Mouse (Mus musculus) midbrain, embryonic 11.5 days (tissue): ENCODE data around the gene Tekt3. TPM values are rescaled to one million over a fixed set of nuclear protein-coding genes. Genes with fewer than 3 reads are reported as not detected.

Source experiments
- ATAC-seq: fragments of 200-750 bp; cut with Nextera tagmentation; 2 replicates; pipeline ENCODE4 v1.8.0; 2017; ENCODE audit warnings: moderate TSS enrichment, moderate library complexity; ENCODE audit not compliant: low FRiP score
- DNase-seq: peaks from one replicate; pipeline ENCODE4 v3.0.0; 2015; ENCODE audit warnings: low spot score; ENCODE audit errors: missing footprints
- H3K27ac ChIP-seq: fragments of 300-500 bp; sonication (generic); 2 replicates; pipeline ENCODE4 v1.5.1; 2014; ENCODE audit warnings: low read depth, low read length
- H3K27me3 ChIP-seq: fragments of 300-500 bp; sonication (generic); 2 replicates; pipeline ENCODE4 v1.6.1; 2014; ENCODE audit warnings: mild to moderate bottlenecking, low read length, moderate library complexity, mixed read lengths; ENCODE audit not compliant: control insufficient read depth, insufficient read depth
- H3K36me3 ChIP-seq: fragments of 300-500 bp; sonication (generic); 2 replicates; pipeline ENCODE4 v1.6.1; 2014; ENCODE audit warnings: mild to moderate bottlenecking, low read length, moderate library complexity, mixed read lengths; ENCODE audit not compliant: control insufficient read depth, insufficient read depth
- H3K4me1 ChIP-seq: fragments of 300-500 bp; sonication (generic); 2 replicates; pipeline ENCODE4 v1.6.1; 2014; ENCODE audit warnings: low read length; ENCODE audit not compliant: control insufficient read depth, insufficient read depth
- H3K4me2 ChIP-seq: fragments of 300-500 bp; sonication (generic); 2 replicates; pipeline ENCODE4 v1.6.1; 2014; ENCODE audit warnings: mild to moderate bottlenecking, moderate library complexity
- H3K4me3 ChIP-seq: fragments of 300-500 bp; sonication (generic); 2 replicates; pipeline ENCODE4 v1.5.1; 2014; ENCODE audit warnings: low read depth, low read length
- H3K9ac ChIP-seq: fragments of 300-500 bp; sonication (generic); 2 replicates; pipeline ENCODE4 v1.6.1; 2014; ENCODE audit warnings: low read length
- H3K9me3 ChIP-seq: fragments of 300-500 bp; sonication (generic); 2 replicates; pipeline ENCODE4 v1.6.1; 2016; ENCODE audit warnings: low read length; ENCODE audit not compliant: control insufficient read depth
- WGBS: fragments of 180-500 bp; shearing (Covaris S2); extraction: QIAGEN DNeasy Blood & Tissue Kit; methylation state at CpG from one replicate; pipeline ENCODE4 v1.1.7; 2014; 5-methylcytosine and 5-hydroxymethylcytosine counted together
- polyA plus RNA-seq: library from polyadenylated mRNA; unstranded; fragments of >200 nt; fragmentation: Nextera tagmentation; extraction: Ambion mirVana; gene quantifications from 2 replicates; pipeline ENCODE4 v1.2.1, GENCODE M21; 2014

Gene Tekt3
- polyA plus RNA-seq, 1 experiment from 2014 or later: not detected

GRCm38 (mm10) chr11:63051996-63052395 lies 9.5 kb upstream of the Tekt3 start:
- no peaks in the 10 kb centered on the region for H3K9me3 ChIP-seq
- H3K4me3 ChIP-seq: no peak overlapping the region
- H3K4me1 ChIP-seq: no peaks in the 10 kb centered on the region
- no peaks in the 10 kb centered on the region for H3K36me3 ChIP-seq
- H3K27ac ChIP-seq: no peak overlapping the region
- ATAC-seq (no peak), DNase-seq (no peak)
- no peak overlapping the region for H3K4me2 ChIP-seq
- no peak overlapping the region for H3K9ac ChIP-seq
- 97% methylated on average over 10 of the region's 10 CpGs for WGBS
- H3K27me3 ChIP-seq: no peaks in the 10 kb centered on the region

DNA sequence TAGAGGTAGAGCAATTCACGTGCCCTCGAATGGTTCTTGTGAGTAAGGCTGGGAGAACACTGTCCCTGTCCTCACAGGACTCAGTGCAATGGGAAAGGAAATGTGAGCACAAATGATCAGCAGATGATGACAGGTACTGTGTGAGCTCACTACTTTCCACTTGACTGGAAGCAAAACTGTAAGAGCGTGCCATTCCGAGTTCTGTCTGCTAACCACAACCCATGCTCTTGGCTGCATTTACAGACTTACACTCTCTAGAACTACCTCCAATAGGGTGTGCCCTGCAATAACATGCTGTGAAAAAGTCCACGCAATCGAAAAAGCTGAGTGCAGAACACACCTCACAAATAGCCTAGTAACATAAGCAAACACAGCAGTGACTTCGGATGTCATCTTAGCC lies 5.9 kb upstream of the Tekt3 start:
- no peak overlapping the region for H3K27ac ChIP-seq
- H3K9me3 ChIP-seq: no peaks in the 10 kb centered on the region
- no peaks in the 10 kb centered on the region for H3K36me3 ChIP-seq
- H3K4me3 ChIP-seq: no peak overlapping the region
- 92% methylated on average over 7 of the region's 7 CpGs for WGBS
- H3K4me2 ChIP-seq: no peak overlapping the region
- no peak for ATAC-seq
- H3K27me3 ChIP-seq: no peaks in the 10 kb centered on the region
- H3K9ac ChIP-seq: no peak overlapping the region
- DNase-seq: no peak
- H3K4me1 ChIP-seq: no peaks in the 10 kb centered on the region

- DNase-seq: no peak
Observed at GRCm38 (mm10) chr11:63058375-63058952, 3.0 kb upstream of the Tekt3 start.

DNA sequence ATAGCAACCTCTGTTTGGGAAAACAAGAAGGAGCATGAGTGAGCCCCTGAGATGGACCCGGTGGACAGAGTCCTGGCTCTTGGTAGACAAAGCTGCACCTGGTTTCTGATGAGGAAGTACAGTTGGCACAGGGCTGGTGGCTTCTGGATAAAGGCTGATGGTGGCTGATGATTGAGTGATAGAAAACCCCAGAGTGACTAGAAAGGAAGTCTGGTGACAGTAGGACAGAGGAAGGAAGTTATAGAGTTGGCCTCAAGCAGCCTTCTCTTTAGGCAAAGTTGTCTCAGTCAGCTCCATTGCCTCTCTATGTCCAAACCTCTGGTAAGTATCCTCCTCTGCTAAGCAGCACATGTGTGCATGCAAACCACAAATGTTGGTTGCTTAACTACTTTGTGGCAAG lies 1.5 kb upstream of the Tekt3 start:
- H3K9ac ChIP-seq: no peak overlapping the region
- DNase-seq (no peak), ATAC-seq (no peak)
- WGBS: 76% methylated on average over 1 of the region's 1 CpGs
- H3K4me3 ChIP-seq: no peak overlapping the region
- H3K9me3 ChIP-seq: no peaks in the 10 kb centered on the region
- H3K4me1 ChIP-seq: peaks cover 2% of the 10 kb centered on the region; the same call in 1 of the 2 replicates
- H3K4me2 ChIP-seq: no peak overlapping the region
- no peak overlapping the region for H3K27ac ChIP-seq
- no peaks in the 10 kb centered on the region for H3K36me3 ChIP-seq
- no peaks in the 10 kb centered on the region for H3K27me3 ChIP-seq

More at GRCm38 (mm10) chr11:63058375-63058952, 3.0 kb upstream of the Tekt3 start:
- Histone ChIP-seq H3K4me3 (no peak overlapping the region), H3K4me2 (no peak overlapping the region), H3K36me3 (no peaks in the 10 kb centered on the region), H3K9ac (no peak overlapping the region), H3K27ac (no peak overlapping the region), H3K4me1 (peaks cover 2% of the 10 kb centered on the region; the same call in 1 of the 2 replicates), H3K27me3 (no peaks in the 10 kb centered on the region), H3K9me3 (no peaks in the 10 kb centered on the region)
- 76% methylated on average over 5 of the region's 5 CpGs for WGBS
- no peak for ATAC-seq

DNA sequence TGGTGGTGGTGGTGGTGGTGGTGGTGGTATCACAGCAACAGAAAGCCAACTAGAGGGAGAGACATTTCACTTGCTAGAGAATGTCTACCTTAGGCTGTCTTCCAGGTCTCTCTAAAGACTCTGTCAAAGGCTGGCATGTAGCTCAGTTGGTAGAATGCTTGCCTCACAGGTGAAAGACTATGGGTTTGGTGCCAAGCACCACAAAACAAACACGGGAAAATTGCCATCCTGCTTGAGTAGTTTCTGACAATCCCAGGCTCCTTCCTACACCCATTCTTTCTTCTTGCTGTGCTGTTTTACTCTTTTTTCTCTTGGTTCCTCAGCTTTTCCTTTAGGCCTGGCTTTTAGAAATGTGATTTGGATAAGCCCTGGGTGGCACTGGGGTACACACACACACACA lies 5.1 kb downstream of the Tekt3 start:
- Histone ChIP-seq H3K4me3 (no peak overlapping the region), H3K4me2 (no peak overlapping the region), H3K36me3 (no peaks in the 10 kb centered on the region), H3K27ac (no peak overlapping the region), H3K9ac (no peak overlapping the region), H3K9me3 (no peaks in the 10 kb centered on the region), H3K27me3 (no peaks in the 10 kb centered on the region), H3K4me1 (peaks cover 1% of the 10 kb centered on the region; the same call in 1 of the 2 replicates)
- DNase-seq: no peak
- 88% methylated on average over 1 of the region's 1 CpGs for WGBS
- no peak for ATAC-seq

DNA sequence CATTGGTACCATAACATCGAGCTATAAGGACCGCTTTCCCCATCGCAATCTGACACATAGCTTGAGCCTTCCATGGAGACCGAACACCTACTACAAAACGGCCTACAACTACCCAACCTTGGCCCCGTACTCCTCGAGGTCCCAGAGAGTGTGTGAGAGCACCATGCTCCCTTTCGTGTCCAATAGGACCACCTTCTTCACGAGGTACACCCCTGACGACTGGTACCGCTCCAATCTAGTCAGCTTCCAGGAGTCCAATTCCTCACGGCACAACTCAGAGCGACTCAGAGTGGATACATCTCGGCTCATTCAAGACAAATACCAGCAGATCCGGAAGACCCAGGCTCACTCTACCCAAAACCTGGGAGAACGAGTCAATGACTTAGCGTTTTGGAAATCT lies 8.6 kb downstream of the Tekt3 start:
- Histone ChIP-seq H3K9ac (no peak overlapping the region), H3K4me3 (no peak overlapping the region), H3K4me2 (no peak overlapping the region), H3K36me3 (no peaks in the 10 kb centered on the region), H3K27me3 (no peaks in the 10 kb centered on the region), H3K9me3 (no peaks in the 10 kb centered on the region), H3K27ac (no peak overlapping the region), H3K4me1 (no peaks in the 10 kb centered on the region)
- no peak for DNase-seq
- 91% methylated on average over 17 of the region's 17 CpGs for WGBS
- no peak for ATAC-seq

DNA sequence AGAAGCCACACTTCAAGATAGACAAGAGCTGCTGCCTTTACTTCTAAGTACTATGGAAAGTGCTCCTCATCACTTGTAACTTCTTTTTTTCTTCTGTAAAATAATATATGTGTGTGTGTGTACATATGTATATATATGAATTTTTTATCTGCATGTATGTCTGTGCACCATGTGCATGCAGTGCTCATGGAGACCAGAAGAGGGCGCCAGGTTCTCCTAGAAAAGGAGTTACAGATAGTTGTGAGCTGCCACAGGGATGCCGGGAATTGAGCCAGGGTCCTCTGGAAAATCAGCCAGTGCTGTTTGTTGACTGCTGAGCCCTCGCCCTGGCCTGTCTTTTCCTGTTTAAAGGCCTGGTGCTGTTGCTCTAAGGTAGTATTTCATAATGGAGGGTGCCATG lies 23.1 kb downstream of the Tekt3 start:
- H3K9me3 ChIP-seq: peaks cover 2% of the 10 kb centered on the region; the same call in 1 of the 2 replicates
- 84% methylated on average over 3 of the region's 3 CpGs for WGBS
- H3K27me3 ChIP-seq: no peaks in the 10 kb centered on the region
- no peak overlapping the region for H3K4me2 ChIP-seq
- no peaks in the 10 kb centered on the region for H3K4me1 ChIP-seq
- no peak overlapping the region for H3K9ac ChIP-seq
- no peaks in the 10 kb centered on the region for H3K36me3 ChIP-seq
- DNase-seq (no peak), ATAC-seq (no peak)
- no peak overlapping the region for H3K27ac ChIP-seq
- H3K4me3 ChIP-seq: no peak overlapping the region

- H3K9me3 ChIP-seq: peaks cover 2% of the 10 kb centered on the region; the same call in 1 of the 2 replicates
- H3K9ac ChIP-seq: no peak overlapping the region
- H3K4me3 ChIP-seq: no peak overlapping the region
- 85% methylated on average over 6 of the region's 6 CpGs for WGBS
- H3K4me1 ChIP-seq: no peaks in the 10 kb centered on the region
- no peak overlapping the region for H3K4me2 ChIP-seq
- no peak for ATAC-seq
- DNase-seq: no peak
- H3K27ac ChIP-seq: no peak overlapping the region
- H3K36me3 ChIP-seq: no peaks in the 10 kb centered on the region
- no peaks in the 10 kb centered on the region for H3K27me3 ChIP-seq
Observed at GRCm38 (mm10) chr11:63088672-63089071, 27.2 kb downstream of the Tekt3 start.

- no peak overlapping the region for H3K9ac ChIP-seq
- 55% methylated on average over 4 of the region's 4 CpGs for WGBS
- H3K27me3 ChIP-seq: no peaks in the 10 kb centered on the region
- no peaks in the 10 kb centered on the region for H3K4me1 ChIP-seq
- H3K4me3 ChIP-seq: no peak overlapping the region
- H3K9me3 ChIP-seq: no peaks in the 10 kb centered on the region
- DNase-seq (no peak), ATAC-seq (no peak)
- H3K36me3 ChIP-seq: no peaks in the 10 kb centered on the region
- H3K4me2 ChIP-seq: no peak overlapping the region
- H3K27ac ChIP-seq: no peak overlapping the region
Observed at GRCm38 (mm10) chr11:63090210-63090609, 28.8 kb downstream of the Tekt3 start.
